Mouse (Mus musculus) neural tube, embryonic 11.5 days (tissue): ENCODE measurements at regions not wholly inside any gene's neighbourhood (a gene's known extent, or its start where the extent isn't known, plus 50 kb on each side); places are given as distances from the start of the nearest gene placed in this dataset.

Experiments used
- ATAC-seq: fragments of 200-750 bp; cut with Nextera tagmentation; 2 replicates; pipeline ENCODE4 v1.8.0; 2017; ENCODE audit warnings: moderate number of reproducible peaks, mild to moderate bottlenecking, moderate TSS enrichment, moderate library complexity; ENCODE audit not compliant: insufficient read depth, low FRiP score, low TSS enrichment
- DNase-seq: peaks from one replicate; pipeline ENCODE4 v3.0.0-alpha.2; 2015; ENCODE audit warnings: low spot score
- H3K27ac ChIP-seq: fragments of 300-500 bp; sonication (generic); 2 replicates; pipeline ENCODE4 v1.5.1; 2014; ENCODE audit warnings: low read depth, mild to moderate bottlenecking, low read length
- H3K27me3 ChIP-seq: fragments of 300-500 bp; sonication (generic); 2 replicates; pipeline ENCODE4 v1.6.1; 2014; ENCODE audit warnings: mild to moderate bottlenecking, low read length, mixed read lengths; ENCODE audit not compliant: control insufficient read depth, insufficient read depth
- H3K36me3 ChIP-seq: fragments of 300-500 bp; sonication (generic); 2 replicates; pipeline ENCODE4 v1.6.1; 2014; ENCODE audit warnings: mild to moderate bottlenecking, low read length, moderate library complexity, mixed read lengths; ENCODE audit not compliant: control insufficient read depth, insufficient read depth
- H3K4me1 ChIP-seq: fragments of 300-500 bp; sonication (generic); 2 replicates; pipeline ENCODE4 v1.6.1; 2014; ENCODE audit warnings: low read length, mixed read lengths; ENCODE audit not compliant: control insufficient read depth, insufficient read depth
- H3K4me2 ChIP-seq: fragments of 300-500 bp; sonication (generic); 2 replicates; pipeline ENCODE4 v1.6.1; 2014; ENCODE audit warnings: low read depth, mild to moderate bottlenecking, moderate library complexity
- H3K4me3 ChIP-seq: fragments of 300-500 bp; sonication (generic); 2 replicates; pipeline ENCODE4 v1.5.1; 2014; ENCODE audit warnings: low read depth, low read length
- H3K9ac ChIP-seq: fragments of 300-500 bp; sonication (generic); 2 replicates; pipeline ENCODE4 v1.6.1; 2014; ENCODE audit warnings: mild to moderate bottlenecking, low read length
- H3K9me3 ChIP-seq: fragments of 300-500 bp; sonication (generic); 2 replicates; pipeline ENCODE4 v1.6.1; 2016; ENCODE audit warnings: low read length; ENCODE audit not compliant: control insufficient read depth
- WGBS: fragments of 180-500 bp; shearing (Covaris S2); extraction: QIAGEN DNeasy Blood & Tissue Kit; methylation state at CpG from one replicate; pipeline ENCODE4 v1.1.7; 2014; 5-methylcytosine and 5-hydroxymethylcytosine counted together

DNA sequence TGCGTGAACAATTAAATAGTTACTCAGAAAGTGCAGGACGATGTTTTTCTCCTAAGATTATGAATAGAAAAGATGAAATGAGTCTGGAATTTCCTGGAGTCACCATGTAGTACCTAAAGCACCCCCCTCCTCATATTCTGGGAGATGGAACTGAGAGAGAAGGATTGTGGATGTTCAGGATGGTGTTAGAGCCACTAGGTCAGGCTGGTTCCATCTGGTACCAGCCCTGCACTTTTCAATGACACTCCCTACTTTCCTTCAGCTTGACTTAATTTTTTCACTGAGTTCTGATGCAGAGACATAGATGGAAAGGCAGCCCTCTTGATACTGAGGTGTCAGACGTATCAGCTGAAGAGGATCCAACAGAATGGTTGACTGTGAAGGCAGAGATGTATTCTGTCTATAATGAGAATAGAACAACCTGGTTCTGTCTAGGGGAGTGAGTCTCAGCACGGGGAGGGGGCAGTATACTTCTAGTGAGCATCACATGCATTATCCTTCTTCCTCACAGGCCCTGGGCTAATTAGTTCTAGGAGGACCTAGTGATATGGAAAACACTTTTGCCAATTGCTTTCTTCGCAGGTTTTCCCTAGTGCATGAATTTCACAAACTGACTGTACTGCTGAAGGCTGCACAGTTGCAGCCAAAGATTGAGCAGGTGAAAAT is 60.8 kb upstream of the E2f3 start:
- ATAC-seq, result no peak
- Histone ChIP-seq H3K27ac (no peak overlapping the region), H3K4me1 (peaks cover under 1% of the 10 kb centered on the region; the same call in 1 of the 2 replicates), H3K9ac (no peak overlapping the region), H3K36me3 (no peaks in the 10 kb centered on the region), H3K4me2 (no peak overlapping the region), H3K9me3 (no peaks in the 10 kb centered on the region), H3K27me3 (no peaks in the 10 kb centered on the region), H3K4me3 (no peak overlapping the region)
- DNase-seq, result no peak
- 89% methylated on average over 5 of the region's 5 CpGs for WGBS

DNA sequence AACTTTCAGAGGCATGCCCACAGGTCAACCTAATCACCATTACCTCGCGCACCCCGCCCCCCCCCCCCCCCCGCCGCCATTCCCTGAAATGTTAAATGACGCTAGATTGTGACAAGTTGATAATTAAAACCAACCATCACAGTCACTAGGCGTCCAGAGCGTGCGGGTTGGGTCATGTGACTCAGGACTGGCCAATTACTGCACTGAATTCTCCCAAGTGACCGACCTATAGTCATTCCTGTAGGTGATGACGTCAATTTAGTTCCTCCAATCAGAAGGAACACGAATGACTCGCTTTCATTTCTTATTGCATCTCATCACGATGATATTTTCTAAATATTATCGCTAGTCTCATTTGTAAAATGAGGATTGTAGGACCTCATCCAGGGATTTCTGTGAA is 60.2 kb upstream of the E2f3 start:
- Histone ChIP-seq H3K4me1 (no peaks in the 10 kb centered on the region), H3K4me2 (no peak overlapping the region), H3K9me3 (no peaks in the 10 kb centered on the region), H3K9ac (no peak overlapping the region), H3K27ac (no peak overlapping the region), H3K36me3 (no peaks in the 10 kb centered on the region), H3K4me3 (no peak overlapping the region), H3K27me3 (no peaks in the 10 kb centered on the region)
- no peak for ATAC-seq
- no peak for DNase-seq
- 73% methylated on average over 15 of the region's 15 CpGs for WGBS

DNA sequence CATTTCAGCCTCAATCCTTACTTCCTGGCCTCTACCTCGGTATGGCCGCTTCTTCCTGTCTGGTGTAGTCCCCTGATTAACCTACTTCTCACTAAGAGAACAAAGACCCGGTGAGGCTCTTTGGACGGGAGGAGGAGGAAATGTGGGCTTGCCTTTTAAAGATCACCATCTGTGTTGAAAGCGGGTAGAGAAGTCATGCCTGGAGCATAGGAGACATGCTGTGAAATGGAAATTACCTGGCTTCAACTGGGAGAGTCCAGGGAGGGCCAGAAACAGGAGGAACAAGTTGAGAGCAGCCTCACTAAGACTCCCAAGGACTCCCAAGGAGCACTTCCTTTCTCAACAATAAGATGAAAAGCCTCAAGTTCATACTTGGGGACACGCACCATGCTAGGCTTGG is 59.4 kb upstream of the E2f3 start:
- H3K4me1 ChIP-seq, result no peaks in the 10 kb centered on the region
- no peaks in the 10 kb centered on the region for H3K9me3 ChIP-seq
- no peak overlapping the region for H3K9ac ChIP-seq
- DNase-seq (no peak), ATAC-seq (no peak)
- no peaks in the 10 kb centered on the region for H3K36me3 ChIP-seq
- H3K4me2 ChIP-seq, result no peak overlapping the region
- no peaks in the 10 kb centered on the region for H3K27me3 ChIP-seq
- 78% methylated on average over 6 of the region's 6 CpGs for WGBS
- no peak overlapping the region for H3K4me3 ChIP-seq
- no peak overlapping the region for H3K27ac ChIP-seq

DNA sequence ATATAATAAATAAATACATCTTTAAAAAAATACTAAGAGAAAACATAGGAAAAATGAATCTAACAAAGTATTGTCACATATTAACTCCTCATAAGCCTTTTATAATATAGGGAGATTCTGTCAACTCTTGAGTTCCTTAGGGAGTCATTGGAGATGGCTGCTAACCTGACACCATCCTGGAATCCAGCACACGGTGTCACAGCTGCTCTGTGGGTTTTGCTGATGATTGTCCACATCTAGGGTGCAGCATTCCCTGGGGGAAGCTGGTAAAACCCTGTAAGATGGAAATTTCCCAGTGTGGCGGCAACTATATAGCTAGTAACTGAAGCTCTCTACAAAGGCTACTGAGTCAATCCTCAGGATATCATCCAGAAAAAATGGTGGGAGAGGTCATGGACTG is 58.9 kb upstream of the E2f3 start:
- no peak overlapping the region for H3K4me3 ChIP-seq
- no peaks in the 10 kb centered on the region for H3K9me3 ChIP-seq
- no peak overlapping the region for H3K27ac ChIP-seq
- DNase-seq (no peak), ATAC-seq (no peak)
- no peak overlapping the region for H3K4me2 ChIP-seq
- no peaks in the 10 kb centered on the region for H3K36me3 ChIP-seq
- H3K9ac ChIP-seq, result no peak overlapping the region
- H3K4me1 ChIP-seq, result no peaks in the 10 kb centered on the region
- H3K27me3 ChIP-seq, result no peaks in the 10 kb centered on the region
- 88% methylated on average over 2 of the region's 2 CpGs for whole genome bisulfite sequencing

GRCm38 (mm10) chr13:30042689-30043320 is 56.9 kb upstream of the E2f3 start:
- DNase-seq (no peak), ATAC-seq (no peak)
- Histone ChIP-seq H3K27ac (no peak overlapping the region), H3K27me3 (no peaks in the 10 kb centered on the region), H3K4me2 (no peak overlapping the region), H3K9ac (no peak overlapping the region), H3K4me3 (no peak overlapping the region), H3K9me3 (no peaks in the 10 kb centered on the region), H3K36me3 (no peaks in the 10 kb centered on the region), H3K4me1 (no peaks in the 10 kb centered on the region)
- 83% methylated on average over 15 of the region's 15 CpGs for WGBS

DNA sequence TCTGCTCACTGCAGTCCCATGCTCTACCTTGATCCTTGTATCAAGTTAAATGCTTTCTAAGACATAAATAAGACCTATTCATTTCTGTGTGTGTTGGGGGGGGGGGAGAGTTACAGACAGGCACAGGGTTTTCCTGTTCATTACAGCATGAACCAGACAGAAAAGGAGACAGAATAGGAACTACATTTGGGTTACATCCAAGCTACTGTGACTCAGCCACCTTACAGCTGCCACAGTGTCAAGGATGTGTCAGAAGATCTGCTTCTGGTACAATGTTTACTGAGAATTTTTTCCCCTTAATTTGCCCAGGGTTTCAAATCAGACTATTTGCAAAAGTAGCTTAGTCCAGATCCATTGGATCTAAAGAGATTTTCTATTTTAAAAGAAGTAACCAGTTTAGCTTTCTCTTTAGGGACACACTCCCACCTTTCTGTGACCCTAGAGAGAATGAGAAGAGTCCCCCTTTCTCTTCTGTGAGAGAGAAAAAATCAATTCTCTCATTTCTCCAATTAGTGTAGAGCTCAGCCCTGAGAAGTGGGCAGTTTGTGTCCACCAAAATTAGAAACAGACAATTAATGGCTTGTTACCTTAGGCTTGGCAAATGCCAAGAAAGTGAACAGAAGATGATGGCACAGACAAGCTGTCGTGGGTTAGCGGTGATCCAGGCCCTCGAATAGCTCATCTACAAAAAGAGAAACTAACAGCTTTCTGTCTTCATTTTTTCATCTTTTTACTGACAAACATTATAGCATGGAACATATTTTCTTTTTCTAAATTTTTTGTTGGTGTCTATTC is 55.8 kb upstream of the E2f3 start:
- ATAC-seq, result no peak
- Histone ChIP-seq H3K4me3 (no peak overlapping the region), H3K9me3 (no peaks in the 10 kb centered on the region), H3K4me2 (no peak overlapping the region), H3K27me3 (no peaks in the 10 kb centered on the region), H3K27ac (no peak overlapping the region), H3K9ac (no peak overlapping the region), H3K36me3 (no peaks in the 10 kb centered on the region), H3K4me1 (no peaks in the 10 kb centered on the region)
- WGBS, result 89% methylated on average over 3 of the region's 3 CpGs
- DNase-seq, result no peak

GRCm38 (mm10) chr13:30040288-30040687 is 54.4 kb upstream of the E2f3 start:
- H3K27ac ChIP-seq, result no peak overlapping the region
- H3K36me3 ChIP-seq, result no peaks in the 10 kb centered on the region
- no peaks in the 10 kb centered on the region for H3K4me1 ChIP-seq
- WGBS, result 89% methylated on average over 4 of the region's 4 CpGs
- no peak overlapping the region for H3K4me2 ChIP-seq
- H3K4me3 ChIP-seq, result no peak overlapping the region
- DNase-seq (no peak), ATAC-seq (no peak)
- no peaks in the 10 kb centered on the region for H3K27me3 ChIP-seq
- H3K9me3 ChIP-seq, result no peaks in the 10 kb centered on the region
- H3K9ac ChIP-seq, result no peak overlapping the region

GRCm38 (mm10) chr13:30039791-30040190 is 53.9 kb upstream of the E2f3 start:
- H3K27ac ChIP-seq, result no peak overlapping the region
- no peaks in the 10 kb centered on the region for H3K36me3 ChIP-seq
- H3K4me3 ChIP-seq, result no peak overlapping the region
- no peaks in the 10 kb centered on the region for H3K27me3 ChIP-seq
- ATAC-seq (no peak), DNase-seq (no peak)
- H3K4me1 ChIP-seq, result no peaks in the 10 kb centered on the region
- H3K9me3 ChIP-seq, result no peaks in the 10 kb centered on the region
- H3K9ac ChIP-seq, result no peak overlapping the region
- 74% methylated on average over 2 of the region's 2 CpGs for WGBS
- H3K4me2 ChIP-seq, result no peak overlapping the region

DNA sequence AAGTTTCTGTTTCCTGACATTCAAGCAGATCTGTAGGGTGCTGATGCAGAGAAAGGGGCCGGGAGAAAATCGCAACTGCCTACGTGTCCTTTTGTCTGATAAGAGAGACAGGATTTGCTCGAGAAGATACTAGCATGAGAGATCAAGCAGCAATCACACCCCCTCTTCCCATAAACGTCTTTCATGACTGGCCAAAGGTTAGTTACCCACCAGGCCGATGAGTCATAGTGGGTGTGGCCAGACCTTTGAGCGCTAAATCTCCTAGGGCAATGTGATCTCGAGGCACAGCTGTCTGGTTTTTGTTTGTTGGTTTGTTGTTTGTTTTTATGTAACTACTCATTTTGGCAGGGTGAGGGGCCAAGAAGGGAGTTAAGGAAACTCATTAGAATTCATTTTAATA is 50.7 kb upstream of the E2f3 start:
- no peak for ATAC-seq
- Histone ChIP-seq H3K27ac (no peak overlapping the region), H3K9me3 (no peaks in the 10 kb centered on the region), H3K4me3 (no peak overlapping the region), H3K4me1 (no peaks in the 10 kb centered on the region), H3K27me3 (no peaks in the 10 kb centered on the region), H3K36me3 (no peaks in the 10 kb centered on the region), H3K9ac (no peak overlapping the region), H3K4me2 (no peak overlapping the region)
- WGBS, result 75% methylated on average over 8 of the region's 8 CpGs
- no peak for DNase-seq
